Mouse (Mus musculus) frontal cortex, postnatal 36 days (tissue): Measurements from ENCODE around the gene Zpbp.

Experiments
- DNase-seq, 2 experiments: peaks; one replicate each; pipeline ENCODE4 v3.0.0; 2022; ENCODE audit warnings: low spot score in 2 of 2

The Zpbp gene

DNA sequence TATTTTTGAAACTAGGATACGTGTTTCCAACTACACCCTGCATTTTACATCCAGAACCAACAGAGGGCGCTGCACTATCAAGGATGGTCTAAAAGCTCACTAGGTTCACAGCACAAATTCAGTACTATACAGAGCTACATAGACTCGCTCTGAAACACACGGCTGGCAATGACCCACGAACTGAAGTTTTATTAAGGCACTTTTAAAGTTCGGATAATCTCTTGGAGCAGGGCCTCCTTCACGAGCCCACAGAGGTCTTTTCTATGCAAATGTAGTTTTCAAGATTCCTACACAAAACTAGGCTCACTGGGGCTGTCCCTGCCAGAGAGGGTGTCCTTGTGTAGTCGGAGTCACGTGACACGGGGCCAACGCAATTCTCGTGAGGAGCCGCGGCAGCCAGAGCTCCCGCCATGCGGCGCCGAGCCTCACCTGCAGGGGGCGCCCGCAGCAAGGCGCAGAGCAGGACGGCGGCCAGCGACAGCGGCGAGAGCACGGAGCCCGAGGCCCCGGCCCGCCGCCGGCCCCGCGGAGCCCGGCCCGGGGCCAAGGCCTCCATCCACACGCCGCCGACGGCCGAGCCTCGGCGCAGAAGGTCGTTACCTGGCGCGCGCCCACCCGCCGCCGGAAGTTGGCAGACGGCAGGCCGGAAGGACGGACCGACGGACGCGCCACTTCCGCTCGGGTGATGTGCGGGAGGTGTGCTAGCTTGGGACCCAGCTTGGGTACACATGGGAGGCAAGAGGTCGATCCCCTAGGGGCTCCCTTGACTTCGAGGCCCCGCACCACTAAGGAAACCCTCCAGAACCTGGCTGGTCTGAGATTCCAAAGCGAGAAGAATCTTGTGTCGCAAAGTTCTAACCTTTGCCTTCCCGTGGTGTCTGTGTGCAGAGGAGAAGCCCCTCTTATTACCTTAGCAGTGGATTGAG, at the start of gene Zpbp, which contains the start of gene Spata48:
Zpbp (minus strand) TSS at position 774 of the 926 bp plus-strand sequence.
Spata48 (plus strand) TSS at position 460 of the 926 bp plus-strand sequence.
- peak; percentile 86 to 93 for DNase-seq

DNA sequence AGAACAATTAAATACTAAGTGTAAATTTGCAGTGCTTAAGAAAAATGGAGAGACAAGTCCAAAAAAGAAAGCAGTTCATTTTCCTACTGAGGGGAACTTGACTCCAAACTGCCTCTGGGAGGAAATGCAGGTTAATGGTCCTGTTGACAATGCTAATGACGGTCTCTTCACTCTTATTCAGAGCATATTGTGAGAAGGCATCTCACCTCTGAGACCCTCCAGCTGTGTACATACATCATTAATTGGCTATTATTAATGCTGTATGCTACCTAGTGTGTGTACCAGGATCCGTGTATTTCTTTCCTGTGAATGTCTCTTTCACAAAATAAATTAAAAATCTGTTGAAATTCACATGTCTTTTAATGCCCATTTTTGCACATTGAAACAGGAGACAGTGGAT, 47.2 kb upstream of the Zpbp start:
- no peak for DNase-seq

DNA sequence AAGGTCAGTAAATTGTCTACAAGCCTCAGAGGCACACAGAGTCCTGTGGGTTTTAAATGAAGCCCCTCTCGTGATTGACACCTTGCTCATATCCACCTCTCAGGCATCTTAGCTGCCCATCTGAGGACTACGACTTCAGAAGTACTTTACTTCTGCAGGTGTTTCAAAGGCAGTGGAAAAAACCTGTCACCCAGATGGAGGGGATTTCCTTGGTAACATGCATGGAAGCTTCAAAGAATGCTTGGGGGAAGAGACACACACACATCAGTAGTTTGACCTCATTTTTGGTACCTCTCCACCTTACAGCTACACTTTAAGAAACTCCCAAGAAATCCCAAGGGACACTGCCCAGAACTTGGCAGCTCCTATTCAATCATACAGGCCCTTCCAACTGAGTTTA, 44.0 kb upstream of the Zpbp start:
- DNase-seq: no peak

DNA sequence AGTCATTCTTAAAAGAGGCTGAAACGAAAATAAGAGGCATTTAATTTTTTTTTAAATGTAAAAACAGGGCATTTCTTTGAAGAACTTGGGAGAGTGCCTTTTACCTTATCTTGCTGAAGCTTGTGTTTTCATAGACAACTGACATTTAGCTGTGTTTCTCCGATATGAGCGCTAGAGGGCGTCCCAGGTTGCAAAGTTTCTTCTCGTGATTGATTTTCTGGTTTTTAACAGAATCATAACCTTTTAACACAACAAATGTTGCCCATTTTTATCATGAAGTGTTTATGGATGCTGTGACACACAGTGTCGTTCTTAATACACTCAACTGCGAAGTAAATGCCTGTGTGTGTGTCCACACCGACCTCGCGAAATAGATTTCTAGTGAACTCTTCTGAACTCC, 37.7 kb upstream of the Zpbp start:
- DNase-seq: peak in 1 of 2 experiments; percentile 34

DNA sequence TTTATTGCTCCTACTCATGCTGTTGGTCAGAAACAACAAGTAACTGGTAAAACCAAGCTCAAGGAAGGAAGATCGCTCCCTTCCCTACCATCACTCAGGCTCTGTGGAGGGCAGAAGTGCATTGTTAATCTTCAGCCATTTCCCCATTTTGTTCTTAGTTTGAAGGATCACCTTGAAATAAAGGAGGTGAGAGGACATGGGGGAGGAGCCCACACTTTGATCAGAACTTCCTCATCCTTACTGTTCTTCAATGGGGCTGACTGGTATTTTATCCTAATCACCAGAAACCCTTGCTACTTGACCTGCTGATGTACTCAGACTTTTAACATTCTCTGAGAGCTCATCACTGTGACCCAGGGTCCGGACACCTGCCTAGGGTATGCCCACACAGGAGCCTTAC, 33.5 kb upstream of the Zpbp start:
- DNase-seq: no peak

DNA sequence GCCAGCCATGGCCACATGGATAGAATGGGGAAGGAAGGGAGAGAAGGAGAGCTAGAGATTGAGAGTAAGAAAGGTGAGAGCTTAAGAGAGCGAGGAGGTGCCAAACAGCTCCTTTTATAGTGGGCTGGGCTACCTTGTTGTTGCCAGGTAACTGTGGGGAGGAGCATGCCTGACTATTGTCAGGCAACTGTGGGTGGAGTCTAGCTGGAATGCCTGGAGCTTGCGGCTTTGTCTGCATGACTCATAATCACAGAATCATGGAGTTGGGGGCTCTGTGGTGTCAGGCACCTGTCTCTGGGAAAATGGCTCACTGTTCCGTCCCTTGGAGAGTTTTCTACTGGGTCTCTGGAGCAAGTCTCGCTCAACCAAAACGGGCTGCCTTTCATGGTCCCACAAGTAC, 29.8 kb upstream of the Zpbp start:
- no peak for DNase-seq

DNA sequence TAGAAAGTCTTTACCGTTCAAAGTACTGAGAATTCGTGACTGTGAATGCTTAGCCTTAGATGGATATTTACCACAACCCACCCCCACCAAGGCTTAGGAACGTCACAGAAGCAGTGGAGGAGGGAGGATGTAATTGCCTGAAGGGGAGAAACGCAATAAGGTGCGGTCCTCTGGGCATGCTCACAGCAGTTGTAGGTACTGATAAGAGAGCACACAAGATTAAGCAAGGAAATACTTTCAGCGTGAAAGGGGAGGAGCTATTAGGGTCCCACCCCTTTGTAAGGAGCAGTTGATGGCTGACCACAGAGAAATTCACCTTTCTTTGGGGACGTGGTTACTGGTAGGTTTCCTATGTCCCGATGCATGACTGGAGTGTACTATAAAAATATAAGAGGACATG, 22.2 kb upstream of the Zpbp start:
- no peak for DNase-seq

DNA sequence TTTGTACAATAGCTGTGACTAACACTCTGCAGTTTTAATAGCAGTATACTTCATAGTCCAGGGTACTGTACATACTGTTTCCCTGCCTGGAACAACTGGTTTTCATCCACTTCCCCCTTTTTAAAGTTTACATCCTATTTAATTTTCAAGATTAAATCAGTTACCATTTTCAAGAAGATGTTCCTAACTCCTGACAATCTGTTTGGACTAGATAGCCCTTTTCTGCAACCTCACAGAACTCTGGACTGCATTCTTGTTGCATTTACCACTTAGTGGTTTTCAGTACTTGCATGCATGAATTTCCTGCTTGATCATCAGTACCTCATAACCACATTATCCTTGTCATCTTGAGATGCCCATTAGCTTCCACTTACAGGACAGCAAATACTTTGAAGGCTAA, 6.7 kb upstream of the Zpbp start:
- DNase-seq: no peak

DNA sequence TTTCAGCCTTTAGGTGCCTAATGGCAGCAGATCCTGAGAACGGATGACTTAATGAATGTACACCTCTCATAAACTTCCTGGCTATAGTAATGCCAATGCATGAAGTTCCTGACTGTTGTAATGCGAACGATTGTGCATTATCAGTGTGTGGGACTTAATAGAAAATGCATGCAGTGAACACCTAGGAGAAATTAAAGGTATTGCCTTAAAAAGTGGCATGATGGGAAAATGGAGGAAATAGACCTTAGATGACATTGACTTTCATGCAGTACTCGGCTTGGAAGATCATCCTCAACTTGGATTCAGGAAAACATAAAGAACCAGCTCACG, 318 bp upstream of the Zpbp start:
- no peak for DNase-seq

DNA sequence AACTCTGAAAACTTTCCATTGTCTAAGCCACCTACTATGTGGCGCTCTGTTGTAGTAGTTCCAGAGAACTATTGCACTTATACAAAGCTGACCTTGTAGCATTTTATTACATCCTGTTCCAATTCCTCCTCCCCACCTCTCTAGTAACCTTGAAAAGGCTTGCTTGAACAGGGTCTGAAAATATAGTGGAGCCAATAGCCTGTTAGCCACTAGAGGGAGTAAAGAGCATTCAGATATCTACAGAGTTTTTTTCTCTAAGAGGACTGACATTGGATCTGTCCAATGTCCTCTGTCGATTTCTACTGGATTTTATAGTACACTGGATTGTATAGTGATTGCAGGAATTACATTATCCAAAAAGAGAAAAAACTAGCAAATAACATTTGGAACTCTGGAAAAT, 7.2 kb downstream of the Zpbp start:
- DNase-seq: no peak

DNA sequence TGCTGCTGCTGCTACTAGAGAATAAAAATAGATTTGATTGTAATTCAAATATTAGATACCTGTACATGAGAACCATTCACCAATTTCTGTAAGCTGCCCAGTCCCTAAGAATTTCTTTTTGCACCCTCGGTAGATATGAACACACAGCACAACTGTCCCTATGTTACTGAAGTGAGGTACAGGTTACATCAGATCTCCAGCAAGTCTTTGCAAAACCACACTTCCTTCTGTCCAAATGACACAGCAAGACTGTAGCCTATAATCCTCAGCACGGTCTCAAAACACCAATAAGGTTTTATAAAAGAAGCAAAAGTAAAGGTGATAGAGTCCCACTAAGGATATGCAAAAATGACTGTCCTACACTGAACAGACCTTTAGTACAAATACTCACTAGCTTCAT, 44.9 kb downstream of the Zpbp start:
- no peak for DNase-seq

DNA sequence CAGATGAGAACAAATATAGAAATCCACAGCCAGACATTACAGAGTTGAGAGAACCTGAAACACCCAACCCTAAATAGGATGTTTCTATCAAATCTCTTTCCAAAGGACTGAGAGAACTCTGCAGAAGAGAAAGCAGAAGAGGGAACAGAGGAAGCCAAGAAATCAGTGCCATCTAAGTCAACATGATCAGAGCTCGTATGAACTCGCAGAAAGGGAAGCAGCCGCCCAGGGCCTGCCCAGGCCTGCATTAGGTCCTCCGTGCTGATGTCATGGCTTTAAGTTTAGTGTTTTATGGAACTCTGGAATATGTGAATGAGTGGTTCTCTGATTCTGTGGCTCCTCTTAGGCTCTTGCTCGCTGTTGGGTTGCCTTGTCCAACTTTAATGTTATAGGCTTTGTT, 48.0 kb downstream of the Zpbp start:
- no peak for DNase-seq

DNA sequence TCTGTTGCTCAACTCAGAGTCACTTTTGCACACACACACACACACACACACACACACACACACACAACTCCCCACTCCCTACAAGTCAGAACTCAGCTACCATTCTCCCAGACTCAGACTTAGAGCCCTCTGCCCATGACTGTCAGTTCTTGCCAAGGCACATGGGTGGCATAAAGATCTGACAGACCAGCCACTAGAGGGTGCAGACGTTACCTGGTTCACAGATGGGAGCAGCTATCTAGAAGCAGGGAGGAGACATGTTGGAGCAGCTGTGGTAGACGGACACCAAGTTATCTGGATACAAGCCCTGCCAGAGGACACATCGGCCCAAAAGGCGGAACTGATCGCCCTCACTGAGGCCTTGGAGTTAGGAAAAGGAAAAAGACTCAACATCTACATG, 67.5 kb downstream of the Zpbp start:
- no peak for DNase-seq

DNA sequence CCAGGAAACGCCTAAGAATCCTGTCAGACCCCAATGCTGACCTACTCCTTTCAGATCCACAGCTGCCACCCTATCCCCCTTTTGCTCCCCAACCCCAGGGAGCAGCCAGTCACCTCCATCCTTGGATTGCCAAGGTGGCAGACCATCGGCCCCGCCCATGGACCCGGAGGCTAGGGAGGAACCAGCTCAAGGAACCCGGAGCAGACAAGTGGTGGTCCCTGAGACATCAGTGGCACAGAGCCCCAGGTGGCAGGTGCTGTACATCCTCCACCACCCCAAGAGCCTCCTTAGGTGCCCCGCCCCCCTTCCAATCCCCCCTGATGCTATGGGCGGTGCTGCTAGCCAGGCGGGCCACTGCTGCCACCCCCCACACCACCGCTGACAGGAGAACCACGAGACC, 69.0 kb downstream of the Zpbp start:
- DNase-seq: no peak

DNA sequence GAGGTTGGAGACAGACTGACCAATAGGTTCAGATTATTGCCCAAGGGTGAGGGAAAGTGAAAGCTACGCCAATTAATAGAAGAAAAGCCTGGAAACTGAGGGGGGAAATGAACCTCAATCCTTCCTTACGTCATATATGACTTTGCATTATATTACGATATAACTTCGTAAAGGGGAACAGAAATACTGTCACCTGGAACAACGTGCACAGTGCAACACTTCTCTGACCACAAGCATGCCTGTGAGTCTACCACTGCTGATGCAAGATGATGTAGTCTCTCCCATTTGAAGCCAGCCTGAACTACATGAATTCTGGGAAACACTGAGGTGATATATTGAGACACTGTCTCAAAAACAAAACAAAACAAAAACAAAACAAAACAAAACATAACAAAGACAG, 90.9 kb downstream of the Zpbp start:
- DNase-seq: no peak

DNA sequence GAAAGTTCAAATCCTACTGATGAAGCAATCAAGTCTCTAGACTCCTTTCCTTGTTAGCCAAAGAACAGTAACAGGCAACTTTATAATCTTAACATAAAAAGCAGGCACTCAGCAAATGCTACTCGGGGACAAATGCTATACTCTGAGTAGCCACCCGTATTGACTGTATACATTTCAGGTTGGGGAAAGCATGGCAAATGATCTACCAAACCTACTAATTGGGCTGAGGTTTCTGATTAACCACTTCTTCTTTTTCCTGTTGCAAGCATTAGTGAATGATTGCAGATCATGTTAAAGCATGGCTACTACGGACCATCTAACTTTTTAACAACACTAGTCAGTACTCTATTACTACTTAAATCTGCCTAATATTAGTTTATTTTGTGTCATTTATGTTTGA, 178.7 kb downstream of the Zpbp start:
- DNase-seq: no peak

DNA sequence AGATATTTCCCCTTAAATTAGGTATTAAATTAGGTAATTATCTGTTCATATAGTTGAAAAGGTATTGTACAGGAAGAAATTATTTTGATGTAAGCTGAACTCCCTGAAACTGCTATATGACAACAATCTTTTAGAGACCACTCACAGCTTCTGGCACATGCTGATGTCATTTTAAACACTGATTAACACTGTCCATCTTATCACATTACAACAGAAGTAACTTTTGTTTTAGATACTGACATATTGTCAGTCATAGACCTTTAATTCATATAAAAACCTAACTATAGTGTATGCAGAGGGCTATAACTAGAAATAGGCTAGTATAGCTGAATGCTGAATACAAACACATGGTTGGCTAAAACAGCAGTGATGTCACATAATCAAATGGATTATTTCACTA, 182.1 kb downstream of the Zpbp start:
- DNase-seq: no peak

DNA sequence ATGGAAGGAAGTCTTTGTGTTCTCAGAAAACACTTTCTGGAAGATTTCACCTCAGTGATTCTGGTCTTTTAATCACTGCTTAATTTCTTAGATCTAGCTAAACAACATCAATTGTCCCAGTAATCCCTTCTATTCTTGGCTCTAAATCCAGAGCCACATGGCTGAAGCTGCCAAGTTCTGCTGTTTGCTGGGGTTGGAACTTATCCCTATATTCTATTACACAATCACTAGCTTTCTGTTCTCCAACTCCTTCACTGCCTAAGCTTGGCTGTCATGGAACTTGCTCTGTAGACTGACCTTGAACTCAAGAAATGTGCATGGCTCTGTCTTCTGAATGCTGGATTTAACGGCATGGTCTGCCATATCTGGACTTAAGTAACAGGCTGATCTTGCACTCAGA, 204.9 kb downstream of the Zpbp start:
- no peak for DNase-seq

DNA sequence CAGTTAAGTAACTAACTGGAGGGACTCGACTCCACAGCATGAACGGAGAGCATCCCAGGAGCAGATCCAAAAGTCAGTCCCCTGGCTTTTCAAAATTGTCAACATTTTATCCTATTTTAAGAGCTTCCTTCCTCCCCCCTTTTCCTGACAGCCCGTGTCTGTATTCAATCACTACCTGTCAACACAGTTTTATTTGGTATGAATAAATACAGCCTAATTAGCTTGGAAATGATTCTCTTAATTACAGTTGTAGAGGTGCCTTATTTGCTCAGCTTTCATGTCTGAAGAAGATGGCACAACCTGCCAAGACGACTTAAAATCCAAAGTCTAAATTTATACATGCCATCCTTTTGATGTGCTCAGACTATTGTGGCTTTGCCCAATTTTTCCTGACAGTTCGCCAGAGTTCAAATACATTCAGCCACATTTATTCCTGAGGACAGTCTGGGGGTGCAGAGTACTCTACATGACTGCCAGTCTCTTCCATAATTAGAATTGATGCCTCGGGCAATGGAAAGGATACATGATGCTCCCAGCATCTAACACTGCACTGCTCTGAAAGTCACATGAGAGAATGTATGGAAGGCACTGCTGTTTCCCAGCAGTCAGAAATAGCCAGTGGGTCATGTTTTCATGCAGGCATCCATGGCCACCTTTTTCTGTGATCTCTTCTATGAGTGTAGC, 219.4 kb downstream of the Zpbp start:
- no peak for DNase-seq

DNA sequence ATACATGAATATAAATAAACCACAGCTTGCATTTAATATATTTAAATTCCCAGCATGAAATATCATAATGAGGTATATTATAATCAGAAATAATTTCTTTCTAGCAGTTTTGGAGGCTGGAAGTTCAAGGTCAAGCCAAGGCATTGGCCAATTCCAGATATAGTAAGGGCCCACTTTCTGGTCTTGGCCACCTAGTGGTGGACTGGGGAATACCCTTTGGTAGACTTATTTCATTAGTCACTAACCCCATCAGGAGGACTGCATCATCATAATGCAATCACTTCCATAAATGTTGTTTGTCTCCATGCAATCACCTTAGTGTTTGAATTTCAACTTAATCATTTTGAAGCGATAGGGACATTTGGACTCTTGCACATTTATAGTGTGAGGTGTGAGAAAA, 222.9 kb downstream of the Zpbp start:
- no peak for DNase-seq
